Mouse (Mus musculus): ENCODE data around the gene Accsl. TPM values are rescaled to one million over a fixed set of nuclear protein-coding genes. Genes with fewer than 3 reads are reported as not detected.

Gene Accsl
- 0.16 and 0.17 TPM in 2 replicates for polyA plus RNA-seq (2012; rRNA removed)

DNA sequence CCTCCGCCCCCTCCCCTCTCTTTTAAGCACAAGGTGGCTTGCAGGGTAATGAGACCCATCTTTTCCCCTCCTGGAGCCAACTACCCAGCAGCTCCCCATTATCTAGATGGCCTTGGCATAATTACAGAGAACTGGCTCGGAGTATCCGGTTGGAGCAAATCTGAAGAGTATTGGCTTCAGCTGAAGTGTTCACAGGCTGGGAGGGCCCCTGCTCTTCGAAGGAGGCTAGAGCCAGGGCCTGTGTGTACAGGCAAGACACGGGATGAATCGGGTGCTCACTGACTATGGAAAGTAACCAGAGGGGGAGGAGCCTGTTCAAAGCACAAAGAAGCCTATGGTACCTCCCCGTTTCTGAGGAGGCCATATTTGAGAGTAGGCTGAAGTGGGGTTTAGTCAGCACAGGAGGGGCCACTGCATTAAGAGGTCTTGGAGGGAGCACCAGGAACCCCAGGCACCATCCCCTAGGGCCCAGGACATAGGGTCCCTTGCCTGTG is at the start of gene Accsl:
Gene Accsl, minus strand, starts transcription at position 51 of the 494 bp plus-strand sequence.
- no peak for DNase-seq
- TF ChIP-seq POLR2A (IDR thresholded peaks at IDR 0.05; ENCODE audit: low read depth, low read length) (no peak), CTCF (conservative IDR thresholded peaks at IDR 0.05; ENCODE audit: insufficient read depth, insufficient read length, low read depth, low read length) (no peak)
- Histone ChIP-seq H3K4me1 (ENCODE audit: control insufficient read depth, insufficient read depth, low read length) (no peaks in the 10 kb centered on the region), H3K27ac (ENCODE audit: insufficient read depth, low read depth, low read length) (no peak within 1 kb of the TSS), H3K36me3 (ENCODE audit: control insufficient read depth, insufficient read depth, low read length) (no peaks in the 10 kb centered on the region), H3K4me3 (ENCODE audit: insufficient read depth, low read depth, low read length) (no peak within 1 kb of the TSS), H3K27me3 (replicated peaks; ENCODE audit: control insufficient read depth, insufficient read depth, low read length) (no peaks in the 10 kb centered on the region)
- 69% methylated on average over 7 of the region's 7 CpGs for WGBS

DNA sequence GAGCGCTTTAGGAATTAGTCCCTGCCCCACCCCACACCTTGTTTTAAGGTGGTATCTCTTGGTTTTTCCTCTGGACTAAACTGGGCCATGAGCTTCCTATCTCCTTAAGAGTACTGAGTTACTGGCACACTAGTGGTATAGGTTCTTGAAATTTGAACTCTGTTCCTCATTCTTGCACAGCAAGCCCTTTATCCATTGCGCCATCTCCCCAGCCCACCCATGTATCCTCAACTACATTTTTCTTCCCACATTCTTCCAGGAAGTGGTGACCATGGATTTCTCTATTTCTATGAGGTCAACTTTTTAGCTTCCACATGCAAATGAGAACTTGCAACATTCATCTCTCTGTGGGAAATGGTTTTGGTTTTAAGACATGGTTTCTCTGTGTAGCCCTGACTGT is 44.6 kb upstream of the Accsl start:
- Histone ChIP-seq H3K36me3 (ENCODE audit: control insufficient read depth, insufficient read depth, low read length) (no peaks in the 10 kb centered on the region), H3K27ac (ENCODE audit: insufficient read depth, low read depth, low read length) (no peak overlapping the region), H3K4me3 (ENCODE audit: insufficient read depth, low read depth, low read length) (no peak overlapping the region), H3K27me3 (replicated peaks; ENCODE audit: control insufficient read depth, insufficient read depth, low read length) (no peaks in the 10 kb centered on the region), H3K4me1 (ENCODE audit: control insufficient read depth, insufficient read depth, low read length) (no peaks in the 10 kb centered on the region)
- no peak for DNase-seq
- WGBS: 95% methylated on average over 2 of the region's 2 CpGs
- TF ChIP-seq CTCF (conservative IDR thresholded peaks at IDR 0.05; ENCODE audit: insufficient read depth, insufficient read length, low read depth, low read length): no peak
- no peak for TF ChIP-seq POLR2A (IDR thresholded peaks at IDR 0.05; ENCODE audit: low read depth, low read length)

DNA sequence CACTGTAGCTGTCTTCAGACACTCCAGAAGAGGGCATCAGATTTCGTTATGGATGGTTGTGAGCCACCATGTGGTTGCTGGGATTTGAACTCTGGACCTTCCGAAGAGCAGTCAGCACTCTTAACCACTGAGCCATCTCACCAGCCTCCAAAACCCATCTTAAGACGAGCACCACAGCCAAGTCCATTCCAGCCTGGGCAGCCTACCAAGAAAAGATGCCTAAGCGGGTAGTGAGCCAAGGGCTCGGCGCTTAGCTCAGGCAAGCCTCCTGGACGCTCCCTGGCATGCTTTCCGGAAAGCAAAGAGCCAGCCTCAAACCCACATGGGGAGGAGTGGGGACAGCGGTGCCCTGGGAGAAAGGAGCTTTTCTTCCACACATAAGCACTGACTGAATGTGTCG is 43.0 kb upstream of the Accsl start:
- H3K27ac ChIP-seq (ENCODE audit: insufficient read depth, low read depth, low read length): no peak overlapping the region
- DNase-seq: peak; percentile 66
- 74% methylated on average over 10 of the region's 10 CpGs for WGBS
- H3K4me3 ChIP-seq (ENCODE audit: insufficient read depth, low read depth, low read length): no peak overlapping the region
- no peaks in the 10 kb centered on the region for H3K4me1 ChIP-seq (ENCODE audit: control insufficient read depth, insufficient read depth, low read length)
- H3K27me3 ChIP-seq (replicated peaks; ENCODE audit: control insufficient read depth, insufficient read depth, low read length): no peaks in the 10 kb centered on the region
- TF ChIP-seq CTCF (conservative IDR thresholded peaks at IDR 0.05; ENCODE audit: insufficient read depth, insufficient read length, low read depth, low read length) (no peak), POLR2A (IDR thresholded peaks at IDR 0.05; ENCODE audit: low read depth, low read length) (no peak)
- H3K36me3 ChIP-seq (ENCODE audit: control insufficient read depth, insufficient read depth, low read length): no peaks in the 10 kb centered on the region

DNA sequence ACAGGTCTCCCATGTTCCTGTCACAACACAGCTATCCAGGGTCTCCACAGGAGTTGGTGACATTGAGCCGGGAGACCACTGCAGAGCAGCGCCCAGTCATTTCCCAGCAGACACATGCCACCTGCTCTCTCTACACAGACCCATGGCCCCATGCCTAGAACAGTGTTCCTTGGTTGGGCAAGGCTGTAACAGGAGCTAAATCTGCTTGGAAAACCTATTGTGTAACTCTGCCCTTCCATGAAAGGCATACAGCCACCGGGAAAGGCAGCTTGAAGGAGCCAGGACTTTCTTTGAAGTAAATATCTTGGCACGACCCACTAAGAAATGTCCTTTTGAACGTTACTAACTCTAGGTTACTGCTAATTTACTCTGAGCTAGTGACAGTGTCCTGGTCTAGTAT is 40.8 kb upstream of the Accsl start:
- no peaks in the 10 kb centered on the region for H3K27me3 ChIP-seq (replicated peaks; ENCODE audit: control insufficient read depth, insufficient read depth, low read length)
- TF ChIP-seq CTCF (conservative IDR thresholded peaks at IDR 0.05; ENCODE audit: insufficient read depth, insufficient read length, low read depth, low read length): no peak
- TF ChIP-seq POLR2A (IDR thresholded peaks at IDR 0.05; ENCODE audit: low read depth, low read length): no peak
- H3K36me3 ChIP-seq (ENCODE audit: control insufficient read depth, insufficient read depth, low read length): no peaks in the 10 kb centered on the region
- no peak overlapping the region for H3K4me3 ChIP-seq (ENCODE audit: insufficient read depth, low read depth, low read length)
- WGBS: 47% methylated on average over 5 of the region's 5 CpGs
- H3K4me1 ChIP-seq (ENCODE audit: control insufficient read depth, insufficient read depth, low read length): no peaks in the 10 kb centered on the region
- H3K27ac ChIP-seq (ENCODE audit: insufficient read depth, low read depth, low read length): no peak overlapping the region
- DNase-seq: peak; percentile 14

DNA sequence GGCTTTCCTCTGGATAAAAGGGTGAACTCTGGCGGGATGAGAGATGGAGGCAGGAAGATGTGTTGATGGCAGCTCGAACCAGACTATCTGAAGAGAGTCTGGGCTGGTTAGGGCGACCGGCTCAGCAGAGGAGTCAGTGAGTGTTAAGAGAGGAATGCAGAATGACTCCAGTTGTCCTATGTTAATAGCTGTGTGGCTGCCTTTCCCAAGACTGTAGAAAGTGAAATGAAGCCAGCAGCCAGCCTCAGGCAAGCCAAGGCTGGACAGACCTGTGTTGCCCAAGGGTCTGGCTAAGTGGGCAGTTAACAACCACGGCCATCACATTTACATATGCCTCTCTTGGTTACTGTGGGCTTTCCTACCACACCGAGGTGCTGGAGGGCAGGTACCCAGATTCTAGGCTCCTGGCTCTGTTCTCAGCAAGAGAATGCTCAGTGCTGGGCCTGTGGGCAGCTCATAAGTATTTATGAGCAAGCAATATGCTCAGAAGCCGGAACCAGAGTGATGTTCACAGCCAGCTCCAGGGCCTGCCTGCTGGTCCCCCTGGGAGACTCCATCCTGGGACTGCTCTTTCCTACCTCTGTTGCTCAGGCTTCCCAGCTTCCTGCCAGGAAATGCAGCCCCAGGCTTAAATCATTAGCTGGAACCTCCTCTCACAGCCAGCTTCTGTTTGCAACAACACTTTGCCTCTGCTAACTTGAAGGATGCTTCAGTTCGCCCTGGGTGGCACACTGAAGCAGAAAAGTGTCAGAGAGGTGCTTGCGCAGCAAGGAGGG is 38.8 kb upstream of the Accsl start:
- TF ChIP-seq POLR2A (IDR thresholded peaks at IDR 0.05; ENCODE audit: low read depth, low read length) (no peak), CTCF (conservative IDR thresholded peaks at IDR 0.05; ENCODE audit: insufficient read depth, insufficient read length, low read depth, low read length) (no peak)
- H3K27ac ChIP-seq (ENCODE audit: insufficient read depth, low read depth, low read length): no peak overlapping the region
- no peaks in the 10 kb centered on the region for H3K27me3 ChIP-seq (replicated peaks; ENCODE audit: control insufficient read depth, insufficient read depth, low read length)
- DNase-seq: peak; percentile 70
- 54% methylated on average over 9 of the region's 9 CpGs for WGBS
- no peak overlapping the region for H3K4me3 ChIP-seq (ENCODE audit: insufficient read depth, low read depth, low read length)
- H3K36me3 ChIP-seq (ENCODE audit: control insufficient read depth, insufficient read depth, low read length): no peaks in the 10 kb centered on the region
- no peaks in the 10 kb centered on the region for H3K4me1 ChIP-seq (ENCODE audit: control insufficient read depth, insufficient read depth, low read length)

DNA sequence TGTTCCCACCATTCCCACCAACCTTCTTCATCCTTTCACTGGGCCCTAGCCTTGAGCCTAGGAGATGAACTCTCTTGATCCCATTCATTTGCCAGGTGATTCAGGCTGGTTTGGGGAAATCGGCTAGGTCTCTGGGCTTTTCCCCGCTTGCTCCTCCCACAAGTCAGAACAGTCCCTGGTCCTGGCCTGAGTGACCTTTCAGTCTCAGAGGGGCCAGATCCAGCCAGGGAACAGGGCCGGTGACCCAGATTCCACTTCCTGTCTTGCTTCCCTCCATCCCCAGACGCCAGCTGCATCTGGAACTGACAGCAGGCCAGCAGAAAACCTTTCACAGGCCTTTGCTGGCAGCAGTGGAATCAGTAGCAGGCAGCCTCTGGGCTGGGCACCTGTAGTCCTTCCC is 37.4 kb upstream of the Accsl start:
- WGBS: 45% methylated on average over 4 of the region's 4 CpGs
- Histone ChIP-seq H3K27me3 (replicated peaks; ENCODE audit: control insufficient read depth, insufficient read depth, low read length) (no peaks in the 10 kb centered on the region), H3K36me3 (ENCODE audit: control insufficient read depth, insufficient read depth, low read length) (no peaks in the 10 kb centered on the region), H3K27ac (ENCODE audit: insufficient read depth, low read depth, low read length) (0 out of 2 replicates have a peak overlapping the region, but pooled peaks have one; percentile 24), H3K4me3 (ENCODE audit: insufficient read depth, low read depth, low read length) (no peak overlapping the region), H3K4me1 (ENCODE audit: control insufficient read depth, insufficient read depth, low read length) (no peaks in the 10 kb centered on the region)
- peak; percentile 69 for DNase-seq
- no peak for TF ChIP-seq CTCF (conservative IDR thresholded peaks at IDR 0.05; ENCODE audit: insufficient read depth, insufficient read length, low read depth, low read length)
- no peak for TF ChIP-seq POLR2A (IDR thresholded peaks at IDR 0.05; ENCODE audit: low read depth, low read length)

DNA sequence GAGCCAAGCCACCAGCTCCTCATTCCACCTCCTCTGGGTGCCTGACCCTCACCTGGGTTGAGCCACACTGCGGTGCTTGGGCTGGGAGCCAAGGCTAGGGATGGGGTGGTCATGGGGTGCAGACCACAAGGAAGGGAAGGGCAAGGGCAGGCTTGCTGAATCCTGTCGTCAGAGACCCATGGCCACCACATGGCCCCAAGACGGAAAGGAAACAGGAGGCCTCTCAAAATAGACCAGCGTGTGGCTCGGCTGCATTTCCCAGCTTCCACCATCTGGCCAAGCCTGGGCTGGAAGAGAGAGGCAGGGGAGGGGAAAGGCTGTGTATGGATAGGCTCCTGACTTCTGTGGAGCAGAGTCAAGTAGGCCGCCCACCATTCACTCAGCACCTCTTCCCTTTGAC is 34.5 kb upstream of the Accsl start:
- 54% methylated on average over 6 of the region's 6 CpGs for WGBS
- no peak overlapping the region for H3K27ac ChIP-seq (ENCODE audit: insufficient read depth, low read depth, low read length)
- peak; percentile 10 for DNase-seq

More for the DNA sequence above, 34.5 kb upstream of the Accsl start:
- H3K4me1 ChIP-seq (ENCODE audit: control insufficient read depth, insufficient read depth, low read length): no peaks in the 10 kb centered on the region
- H3K36me3 ChIP-seq (ENCODE audit: control insufficient read depth, insufficient read depth, low read length): no peaks in the 10 kb centered on the region
- no peaks in the 10 kb centered on the region for H3K27me3 ChIP-seq (replicated peaks; ENCODE audit: control insufficient read depth, insufficient read depth, low read length)
- TF ChIP-seq POLR2A (IDR thresholded peaks at IDR 0.05; ENCODE audit: low read depth, low read length) (no peak), CTCF (conservative IDR thresholded peaks at IDR 0.05; ENCODE audit: insufficient read depth, insufficient read length, low read depth, low read length) (no peak)
- H3K4me3 ChIP-seq (ENCODE audit: insufficient read depth, low read depth, low read length): no peak overlapping the region

All from kidney, adult 2 months (tissue).